Mouse (Mus musculus): ENCODE measurements at regions not wholly inside any gene's neighbourhood (a gene's known extent, or its start where the extent isn't known, plus 50 kb on each side); places are given as distances from the start of the nearest gene placed in this dataset.

DNA sequence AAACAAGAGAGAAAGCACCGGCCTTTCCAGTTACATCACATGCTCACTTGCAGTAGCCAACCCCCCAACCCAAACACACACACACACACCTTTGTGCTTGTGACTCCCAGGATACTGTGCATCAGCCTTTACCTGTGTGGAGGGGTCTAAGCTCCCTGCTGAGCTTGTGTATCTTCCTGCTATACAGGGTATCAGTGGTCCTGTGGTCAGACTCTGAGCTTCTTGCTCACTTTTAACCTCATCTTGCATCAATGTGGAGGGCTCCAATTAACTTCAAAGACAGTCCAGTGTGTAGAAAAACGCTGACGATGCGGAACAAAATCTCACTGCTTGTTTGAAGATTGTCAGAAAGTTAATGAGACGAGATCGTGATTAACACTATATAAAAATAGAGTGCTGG lies 71.4 kb upstream of the Gypa start:
- DNase-seq (ENCODE audit: low spot score), result no peak

DNA sequence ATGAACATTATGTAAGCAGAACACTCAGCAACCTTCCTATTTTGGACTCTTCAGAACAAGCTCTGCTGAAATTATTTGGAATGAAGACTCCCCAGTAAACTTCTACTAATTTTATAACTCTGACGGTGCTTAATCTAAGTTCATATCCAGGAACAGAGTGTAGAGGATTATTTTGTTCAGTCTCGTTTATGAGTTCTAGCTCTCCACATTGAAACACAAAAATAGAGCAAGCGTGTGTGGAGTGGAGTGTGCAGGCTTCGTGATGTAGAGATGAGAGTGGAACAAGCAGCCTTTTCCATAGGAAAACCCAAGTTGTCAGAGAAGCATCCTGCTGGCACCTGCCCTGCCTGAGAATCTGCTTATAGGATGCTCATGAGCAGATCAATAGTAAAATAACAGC lies 77.5 kb upstream of the Gypa start:
- DNase-seq (ENCODE audit: low spot score), result no peak

DNA sequence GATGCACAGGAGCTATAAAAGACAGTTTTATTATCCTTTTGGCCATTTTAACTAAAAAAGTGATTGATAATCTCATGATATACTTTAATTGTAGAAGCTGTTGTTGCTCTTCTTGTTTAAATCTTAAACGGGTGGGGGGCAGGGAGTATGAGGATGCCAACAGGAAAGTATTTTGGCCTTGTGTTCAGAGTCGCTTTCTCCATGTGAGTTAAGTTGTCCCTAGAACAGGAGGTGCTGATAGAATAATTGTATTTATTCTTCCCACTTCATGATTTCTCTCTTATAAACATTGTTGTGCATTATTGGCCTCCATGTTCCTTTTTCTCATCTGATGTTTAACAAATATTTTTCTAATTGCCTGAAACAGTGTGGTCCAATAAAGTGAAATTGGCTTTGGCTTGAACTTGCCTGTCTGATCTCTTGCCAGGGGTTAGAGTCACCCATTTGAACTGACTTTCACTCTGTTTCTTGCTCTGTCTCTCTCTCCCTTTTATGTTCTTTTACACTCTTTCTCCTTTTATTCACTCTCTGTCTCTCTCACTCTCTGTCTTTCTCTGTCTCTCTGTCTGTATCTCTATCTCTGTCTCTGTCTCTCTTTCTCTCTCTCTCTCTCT lies 93.9 kb upstream of the Gypa start:
- no peak for DNase-seq (ENCODE audit: low spot score)

DNA sequence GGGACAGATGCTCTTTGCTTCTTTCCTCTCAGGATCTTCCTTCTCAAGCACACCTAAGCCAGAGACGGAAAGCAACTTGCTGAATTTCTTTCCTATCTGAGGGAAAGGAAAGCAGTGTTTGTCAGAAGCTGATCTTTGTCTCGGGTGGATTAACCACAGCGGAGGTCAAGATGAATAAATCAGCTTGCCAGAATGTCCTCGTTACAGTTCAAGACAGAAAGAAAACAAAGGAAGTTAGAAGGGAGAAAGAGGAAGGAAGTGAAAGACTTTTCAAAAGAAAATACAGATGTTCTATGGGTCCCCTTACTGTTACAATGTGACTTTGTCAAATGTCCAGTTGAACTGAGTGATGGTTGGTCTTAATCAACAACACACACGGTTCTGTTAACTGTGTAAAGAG lies 98.6 kb upstream of the Gypa start:
- no peak for DNase-seq (ENCODE audit: low spot score)

DNA sequence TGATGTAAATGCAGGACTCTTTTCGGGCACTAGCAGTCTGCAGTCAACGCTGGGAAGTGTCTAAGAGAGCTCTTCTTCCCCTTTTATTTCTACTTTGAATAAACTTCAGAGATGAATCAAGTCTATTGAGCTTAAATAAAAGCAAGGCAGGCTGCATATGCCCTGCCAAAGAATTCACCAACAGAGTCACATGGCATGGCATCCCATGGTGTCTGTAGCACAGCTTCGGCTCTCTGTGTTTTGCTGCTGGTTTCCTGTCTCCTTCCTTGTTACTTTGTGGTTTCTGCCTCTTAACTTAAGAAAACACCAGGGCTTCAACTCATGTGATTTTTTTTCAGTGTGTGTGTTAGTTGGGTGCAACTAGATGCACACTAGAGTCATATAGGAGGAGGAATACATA lies 100.5 kb upstream of the Gypa start:
- DNase-seq (ENCODE audit: low spot score), result no peak

DNA sequence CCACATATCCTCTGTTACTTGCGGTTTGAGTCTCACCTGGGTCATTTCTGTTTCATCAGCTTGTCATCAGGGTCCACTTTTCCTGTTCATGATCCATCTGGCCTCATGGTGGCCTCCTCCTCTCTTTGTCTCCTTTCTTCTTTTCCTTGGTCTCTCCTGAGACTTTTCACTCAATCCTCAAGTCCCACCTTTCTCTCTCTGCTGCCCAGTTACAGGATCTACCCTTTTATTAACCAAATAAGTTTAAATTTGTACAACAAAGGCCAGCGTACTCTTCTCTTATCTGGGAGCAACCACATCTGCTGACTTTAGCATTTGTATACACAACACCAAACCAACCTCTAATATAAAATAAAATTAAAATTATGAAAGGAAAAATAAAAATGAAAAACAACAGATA lies 124.4 kb upstream of the Gypa start:
- no peak for DNase-seq (ENCODE audit: low spot score)

DNA sequence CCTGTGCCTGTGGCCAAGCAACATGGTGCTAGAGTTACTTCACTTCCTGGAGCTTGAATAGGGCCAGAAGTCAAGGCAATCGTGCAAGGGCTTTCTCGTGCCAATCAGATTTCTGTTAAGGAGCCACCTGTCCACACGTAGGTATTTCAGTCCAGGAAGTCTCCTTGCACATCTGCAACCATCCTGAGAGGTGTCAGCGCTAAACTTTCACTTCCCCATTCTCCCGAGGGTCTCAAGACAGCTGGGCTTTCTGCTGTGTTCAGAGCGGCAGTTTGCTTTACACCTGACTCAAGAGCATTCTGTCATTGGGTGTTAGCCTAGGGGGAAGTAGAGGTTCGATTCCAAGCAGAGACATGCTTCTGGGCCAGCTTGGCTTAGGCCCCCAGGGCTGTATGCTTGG lies 129.5 kb upstream of the Gypa start:
- DNase-seq (ENCODE audit: low spot score), result no peak

DNA sequence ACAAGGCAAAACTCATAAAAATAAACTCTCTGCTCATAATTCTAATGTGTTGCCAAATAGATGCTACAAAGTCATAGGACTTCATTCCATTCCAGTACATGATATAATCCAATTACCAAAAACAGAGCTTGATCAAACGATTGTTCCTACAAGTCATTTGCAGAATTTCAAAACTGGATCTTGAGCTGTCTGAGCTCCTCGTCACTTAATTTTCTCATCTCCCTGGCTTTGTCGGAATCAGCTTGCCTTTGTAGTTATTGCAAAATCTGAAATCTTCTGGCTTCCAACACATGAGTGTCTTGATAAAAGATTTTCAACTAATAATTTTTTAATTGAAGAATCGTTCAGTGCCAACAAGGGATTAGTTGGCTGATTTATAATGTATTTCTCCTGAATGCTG lies 150.3 kb upstream of the Gypa start:
- no peak for DNase-seq (ENCODE audit: low spot score)

DNA sequence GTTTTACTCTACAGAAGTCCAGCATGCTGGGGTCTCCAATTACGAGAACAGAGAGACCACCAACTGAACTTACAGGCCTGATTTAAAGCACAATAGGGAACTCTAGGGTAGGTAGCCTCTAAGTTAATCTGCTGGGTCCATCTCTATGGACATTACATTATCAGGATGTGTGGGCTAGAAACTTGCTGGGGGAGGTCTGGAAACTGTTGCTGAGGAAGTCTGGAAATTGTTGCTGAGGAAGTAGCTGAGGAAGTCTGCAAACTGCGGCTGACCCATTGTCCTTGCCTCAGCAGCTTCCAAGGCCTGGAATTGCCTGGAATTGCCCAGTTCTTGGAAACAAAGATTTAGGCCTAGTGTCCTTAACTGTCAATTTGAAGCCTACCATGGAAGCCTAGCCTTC lies 155.7 kb upstream of the Gypa start:
- DNase-seq (ENCODE audit: low spot score), result no peak

DNA sequence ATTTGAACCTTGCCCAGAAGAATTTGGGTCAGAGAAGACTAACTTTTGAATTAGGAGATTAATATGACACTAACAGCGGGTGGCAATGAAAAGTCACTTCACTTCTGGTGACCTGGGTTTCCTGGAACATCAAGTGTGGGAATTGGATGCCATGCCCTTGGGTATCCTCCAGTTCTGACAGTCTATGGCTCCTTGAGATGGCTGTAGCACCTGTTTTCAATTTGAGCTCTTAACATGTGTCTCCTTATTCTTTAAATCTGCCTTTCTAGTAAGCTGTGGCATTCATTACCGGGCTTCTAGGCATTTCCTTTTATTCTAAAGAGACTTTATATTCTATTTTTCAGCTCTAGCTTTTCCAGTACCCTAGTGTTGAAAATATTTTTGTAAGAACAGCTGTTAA lies 164.9 kb upstream of the Gypa start:
- DNase-seq (ENCODE audit: low spot score), result no peak

DNA sequence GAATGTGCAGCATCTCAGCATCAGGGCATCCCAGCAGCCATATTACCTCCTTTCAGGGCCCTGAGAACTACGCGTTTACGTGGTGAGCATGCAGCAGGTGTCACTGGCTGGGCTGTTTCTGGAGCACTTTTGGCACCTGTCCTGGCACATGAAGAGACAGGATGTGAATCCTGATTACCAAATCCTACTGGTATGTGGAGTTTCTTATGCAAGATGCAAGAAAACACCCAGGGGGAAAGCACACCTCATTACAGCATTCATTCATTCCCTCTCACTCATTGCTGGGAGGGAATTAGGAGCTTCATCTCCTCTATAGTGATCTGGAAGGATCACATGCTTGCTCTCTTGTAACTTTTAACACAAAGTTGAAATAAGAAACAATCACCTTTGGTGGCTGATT lies 167.7 kb upstream of the Gypa start:
- no peak for DNase-seq (ENCODE audit: low spot score)

DNA sequence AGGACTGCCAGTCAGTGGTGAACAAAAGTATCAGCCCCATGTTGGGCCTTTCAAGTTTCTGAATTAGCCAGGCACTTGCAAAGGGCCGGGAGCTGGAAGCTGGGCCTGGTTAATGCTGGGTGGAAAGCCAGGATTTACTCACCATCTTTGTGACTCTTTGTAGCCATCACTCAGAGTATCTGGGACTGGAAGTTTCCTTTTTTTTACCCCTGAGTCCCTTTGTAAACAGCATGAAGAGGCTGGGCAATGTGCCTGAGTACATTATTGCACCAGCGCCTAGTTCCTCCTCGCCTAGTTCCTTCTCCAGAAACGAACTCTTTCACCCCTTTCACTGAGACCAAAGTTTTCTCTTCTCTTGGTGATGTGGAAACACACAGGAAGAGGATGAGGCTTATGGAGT lies 168.4 kb upstream of the Gypa start:
- no peak for DNase-seq (ENCODE audit: low spot score)

DNA sequence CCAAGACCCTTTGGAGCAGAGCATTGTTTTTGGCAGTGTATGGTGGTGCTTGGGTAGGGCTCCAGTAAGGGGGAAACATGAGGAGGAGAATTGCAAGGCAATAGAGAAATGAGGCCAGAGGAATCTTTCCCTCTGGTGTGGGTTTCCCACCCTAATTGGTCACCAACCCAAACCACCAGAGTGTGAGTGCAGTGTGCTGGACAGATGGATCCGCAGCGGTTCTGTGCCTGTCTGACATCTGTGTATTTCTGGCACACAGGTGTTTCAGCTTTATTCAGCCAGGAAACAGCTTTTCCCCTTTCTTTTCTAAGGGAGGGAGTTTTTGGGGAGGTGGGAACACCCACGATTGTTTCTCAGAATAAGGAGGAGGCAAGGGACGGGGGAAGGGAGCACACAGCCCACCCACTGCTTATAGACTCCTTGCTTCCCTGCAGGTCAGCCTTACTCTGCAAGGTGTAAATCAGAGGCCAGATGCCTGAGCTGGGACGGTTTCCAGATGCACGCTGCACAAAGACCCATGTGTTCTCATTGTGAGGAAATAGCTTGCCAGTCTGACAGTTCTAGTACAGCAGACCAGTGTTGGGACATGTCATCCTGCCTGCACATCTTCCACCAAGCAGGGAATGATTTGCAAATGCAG lies 175.2 kb upstream of the Gypa start:
- DNase-seq (ENCODE audit: low spot score), result no peak

DNA sequence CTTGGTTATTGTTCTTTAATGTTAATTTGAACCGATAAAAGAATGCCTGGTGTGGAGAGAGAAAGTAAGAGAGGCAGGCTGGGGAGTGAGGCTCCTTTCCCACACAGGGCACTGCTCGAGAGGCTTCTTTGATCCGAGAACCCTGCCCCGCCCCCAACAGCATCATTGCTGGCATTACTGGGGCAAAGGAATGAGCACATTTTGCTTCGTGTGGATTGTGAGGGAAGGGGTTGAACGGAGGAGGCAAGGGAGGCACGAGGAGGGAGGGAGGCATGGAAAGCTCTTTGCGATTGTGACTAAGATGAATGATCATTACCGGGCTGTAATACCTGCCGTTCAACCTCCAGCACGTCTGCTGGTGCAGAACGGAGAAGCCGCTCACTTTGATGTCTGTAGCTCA lies 178.2 kb upstream of the Gypa start:
- DNase-seq (ENCODE audit: low spot score), result peak; percentile 30

DNA sequence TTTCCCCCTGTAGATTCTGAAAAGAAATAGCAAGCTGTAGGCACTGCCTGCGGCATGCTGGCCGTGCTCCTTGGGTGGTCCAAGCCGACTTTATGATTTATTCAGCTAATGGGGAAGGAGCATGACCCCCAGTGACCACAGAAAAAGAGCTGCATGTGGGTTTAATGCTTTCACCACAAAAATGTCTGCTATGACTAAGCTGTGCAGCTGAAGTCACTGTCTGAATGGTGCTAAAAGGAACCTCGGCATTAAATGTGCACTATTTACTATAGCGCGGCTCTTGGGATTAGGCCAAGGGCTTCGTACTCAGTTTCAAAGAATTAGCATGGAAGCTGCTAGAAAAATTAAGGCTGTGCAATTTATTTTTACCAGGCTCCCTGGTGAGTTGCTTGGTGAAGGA lies 178.8 kb upstream of the Gypa start:
- DNase-seq (ENCODE audit: low spot score), result peak; percentile 10

DNA sequence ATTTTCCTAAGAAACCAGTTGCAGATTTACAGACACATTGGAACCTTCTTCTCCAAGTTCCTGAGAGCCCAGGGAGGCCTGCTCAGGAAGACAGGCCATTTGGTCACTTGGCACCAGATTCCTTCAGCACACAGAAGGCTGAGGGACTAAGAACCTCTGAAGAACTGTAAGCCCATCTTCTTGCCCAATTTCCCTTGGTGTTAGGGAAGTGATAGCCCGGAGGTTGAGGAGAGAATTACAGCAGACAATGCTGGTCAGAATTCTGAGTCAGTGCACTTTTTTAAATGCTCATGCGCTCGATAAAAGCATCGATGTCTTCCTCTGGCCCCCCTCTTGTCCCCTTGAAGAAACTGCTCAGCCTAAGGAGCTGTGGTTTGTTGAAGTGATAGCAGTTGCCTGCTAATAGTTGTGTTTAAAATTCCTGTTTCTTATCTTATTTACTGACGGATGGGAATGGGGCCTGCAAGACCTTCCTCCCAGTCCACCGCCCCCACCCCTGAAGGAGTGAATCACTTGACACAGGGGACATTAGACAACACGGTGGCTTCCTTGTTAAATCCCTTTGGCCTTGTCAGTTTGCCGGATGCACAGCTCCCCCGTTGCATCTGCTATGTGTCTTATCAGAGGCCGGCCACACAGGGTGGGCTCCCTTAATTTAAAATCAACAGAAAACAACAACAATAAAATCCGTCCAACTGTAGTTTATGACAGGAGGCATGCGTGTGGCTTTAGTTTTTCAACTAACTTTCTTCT lies 179.5 kb upstream of the Gypa start:
- no peak for DNase-seq (ENCODE audit: low spot score)

DNA sequence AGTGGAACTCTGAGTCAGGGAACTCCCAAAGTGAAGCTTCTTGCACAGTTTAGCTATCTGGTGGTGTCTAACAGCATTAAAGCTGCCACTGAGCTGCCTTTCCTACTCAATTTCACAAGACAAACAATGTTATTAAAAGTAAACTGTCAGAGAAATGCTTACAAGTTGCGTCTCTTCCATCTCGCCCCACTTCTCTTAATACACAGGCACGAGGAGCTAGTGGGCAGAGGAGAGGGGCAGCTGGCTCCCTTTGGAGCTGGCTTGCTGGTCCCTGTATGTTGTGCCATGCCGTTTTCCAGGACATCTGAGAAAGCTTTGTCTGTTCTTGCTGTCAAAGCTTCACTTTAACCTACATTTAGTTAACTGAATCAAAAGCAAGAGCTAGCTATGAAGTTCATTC lies 185.8 kb upstream of the Gypa start:
- no peak for DNase-seq (ENCODE audit: low spot score)

DNA sequence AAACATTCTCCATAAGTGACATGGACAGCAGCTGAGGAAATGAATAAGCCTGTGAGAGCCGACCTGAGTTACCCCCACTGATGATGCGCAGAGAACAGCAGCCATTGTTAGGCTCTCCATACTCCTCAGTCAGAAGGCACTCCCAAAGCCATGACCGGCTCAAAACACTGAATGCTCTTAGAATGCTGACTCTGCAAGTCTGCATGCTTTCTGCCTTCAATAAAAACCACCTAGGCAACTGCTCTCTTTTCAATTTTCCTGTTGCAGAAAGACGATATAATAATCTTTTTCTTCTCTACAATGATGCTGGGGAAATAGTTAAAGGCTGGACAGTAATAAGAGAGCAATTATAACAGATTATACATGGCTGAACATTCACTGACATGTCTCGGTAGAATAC lies 195.0 kb upstream of the Gypa start:
- no peak for DNase-seq (ENCODE audit: low spot score)

DNA sequence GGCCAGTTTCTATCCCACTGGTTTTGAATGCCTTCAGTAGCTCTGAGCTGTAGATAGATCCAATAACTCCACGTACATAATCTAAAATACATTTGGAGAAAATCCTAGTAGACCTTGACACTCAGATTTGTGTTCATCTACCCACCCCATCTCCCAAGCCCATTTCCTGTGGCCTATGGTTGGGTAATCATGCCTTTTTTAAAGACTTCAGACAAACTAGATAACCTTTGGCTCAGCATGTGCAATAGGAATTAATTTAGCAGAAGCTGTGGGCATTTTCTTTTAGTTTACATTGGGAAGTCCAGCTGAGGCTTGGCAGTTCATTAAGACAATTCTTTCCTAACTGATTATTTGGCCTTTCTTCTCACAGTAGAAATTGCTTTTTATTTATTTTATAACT lies 203.3 kb upstream of the Gypa start:
- no peak for DNase-seq (ENCODE audit: low spot score)

DNA sequence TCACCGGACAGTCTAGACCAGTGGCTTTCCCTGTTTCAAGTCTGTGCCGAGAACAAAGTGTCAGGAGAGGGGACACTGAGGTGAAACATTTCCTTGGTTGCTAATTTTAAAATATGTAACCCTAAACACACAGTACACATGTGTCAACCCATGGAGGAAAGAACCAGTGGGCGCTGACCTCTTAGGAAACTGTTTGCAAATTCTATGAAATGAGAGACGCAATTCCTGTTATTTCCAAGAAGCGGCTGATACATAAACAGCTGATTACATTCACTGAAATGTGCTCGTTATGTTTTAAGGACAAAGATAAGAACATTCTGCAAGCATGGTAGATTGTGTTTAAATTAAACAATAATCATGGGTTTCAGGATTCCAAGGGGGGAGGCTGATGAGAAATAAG lies 204.3 kb upstream of the Gypa start:
- no peak for DNase-seq (ENCODE audit: low spot score)

DNA sequence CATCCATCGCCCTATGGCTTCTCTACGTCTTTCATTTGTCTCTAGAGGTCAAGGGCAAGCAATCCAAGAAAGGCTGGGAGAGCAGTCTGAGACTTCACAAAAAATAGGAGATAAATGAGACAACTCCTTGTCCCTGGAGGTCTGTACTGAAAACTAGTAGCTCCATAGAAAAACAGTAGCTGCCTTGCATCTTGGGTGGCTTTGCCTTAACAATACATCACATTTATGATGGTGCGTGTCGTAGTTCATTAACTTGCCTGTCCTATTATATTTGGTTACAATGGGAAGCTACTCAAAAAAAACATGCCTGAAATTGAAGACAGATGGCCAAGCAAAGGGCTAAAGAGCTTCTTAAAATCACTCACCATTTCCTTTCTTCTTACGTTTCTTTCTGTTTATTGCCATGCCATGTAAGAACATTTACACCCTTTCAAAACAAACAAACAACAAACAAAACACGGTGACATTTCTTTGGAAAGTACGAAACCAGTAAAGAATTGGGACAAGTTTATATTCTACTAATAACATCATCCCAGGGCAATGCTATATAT lies 211.2 kb upstream of the Hhip start:
- DNase-seq (ENCODE audit: low spot score), result no peak

DNA sequence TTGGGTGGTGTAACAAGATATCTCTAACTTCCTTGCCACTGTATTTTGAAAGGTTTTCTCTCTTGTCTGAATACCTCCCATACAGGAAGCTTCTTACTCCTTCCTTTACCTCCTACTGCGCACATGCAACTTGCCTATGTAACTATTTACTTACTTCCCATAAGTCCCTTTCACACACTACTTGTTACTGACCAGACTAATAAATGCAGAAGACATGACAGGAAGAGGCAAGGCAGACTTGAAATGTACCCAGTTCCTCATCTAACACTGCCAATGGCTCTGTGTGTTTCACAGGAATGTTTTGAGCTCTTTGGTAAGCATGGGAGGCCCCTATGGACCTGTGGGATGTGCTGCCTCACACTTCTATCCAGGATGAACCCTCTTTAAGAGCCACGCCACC lies 207.1 kb upstream of the Hhip start:
- no peak for DNase-seq (ENCODE audit: low spot score)

DNA sequence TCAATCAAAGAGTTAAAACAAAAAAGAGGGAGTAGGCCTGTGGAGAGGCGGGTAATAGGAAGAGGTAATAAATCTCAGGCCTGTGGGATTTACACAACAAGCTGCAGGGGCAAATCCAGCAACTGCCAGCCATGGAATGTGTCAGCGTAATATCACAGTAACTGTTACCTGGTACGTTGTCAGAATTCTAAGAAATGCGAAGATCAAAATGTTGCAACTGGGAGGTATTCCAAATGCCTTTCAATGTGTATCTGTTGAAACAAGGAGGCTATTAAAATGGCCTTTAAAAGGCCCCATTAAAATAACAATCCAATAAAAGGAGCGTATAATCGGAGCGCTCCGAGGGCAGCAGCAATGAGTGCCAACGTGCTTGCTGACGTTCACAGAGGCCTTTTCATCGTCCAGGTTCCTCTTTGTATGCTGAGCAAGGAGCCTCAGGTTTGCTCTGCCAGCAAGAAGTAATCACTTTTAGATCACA lies 205.7 kb upstream of the Hhip start:
- no peak for DNase-seq (ENCODE audit: low spot score)

Data from urinary bladder, postnatal 14 days (tissue).